In genomic region chr1:126167546-126167945, GRCm38 (mm10) we compare ENCODE assay signal across 21 mouse cellular contexts.
DNase-seq lines count a peak whose midpoint lies in the region; ATAC-seq lines count a peak whose summit lies in the region.
"Had no signal": no experiment of that assay in that cellular context is flagged by ENCODE, and none has a peak within 500 bp of the region (broad histone marks: within the 10 kb centered on the region; RNA-seq: fewer than 3 reads in every experiment).

No protein-coding gene starts in this region.

- 59% methylated on average over 7 of the region's 7 CpGs for WGBS in forebrain, embryonic 11.5 days
- whole genome bisulfite sequencing in forebrain, embryonic 10.5 days, result 67% methylated on average over 7 of the region's 7 CpGs
- WGBS in forebrain, embryonic 12.5 days, result 46% methylated on average over 7 of the region's 7 CpGs
- 38% methylated on average over 7 of the region's 7 CpGs for WGBS in hindbrain, embryonic 14.5 days
- WGBS in midbrain, embryonic 16.5 days, result 46% methylated on average over 7 of the region's 7 CpGs
- 76% methylated on average over 7 of the region's 7 CpGs for WGBS in intestine, embryonic 15.5 days

- H3K9ac ChIP-seq in forebrain, embryonic 11.5 days (ENCODE audit: low read length), result no peak overlapping the region
- no peak overlapping the region for H3K9ac ChIP-seq in forebrain, embryonic 12.5 days
- no peak overlapping the region for H3K9ac ChIP-seq in hindbrain, embryonic 14.5 days
- H3K9ac ChIP-seq in midbrain, embryonic 16.5 days (ENCODE audit: low read depth, low read length), result no peak overlapping the region
- no peak overlapping the region for H3K9ac ChIP-seq in intestine, embryonic 15.5 days
- H3K9ac ChIP-seq: midbrain, embryonic 12.5 days; stomach, embryonic 15.5 days had no signal

- H3K36me3 ChIP-seq in forebrain, embryonic 11.5 days (ENCODE audit: control insufficient read depth, insufficient read depth, low read length), result no peaks in the 10 kb centered on the region
- H3K36me3 ChIP-seq in forebrain, embryonic 10.5 days (replicated peaks), result no peaks in the 10 kb centered on the region
- no peaks in the 10 kb centered on the region for H3K36me3 ChIP-seq in forebrain, embryonic 12.5 days (replicated peaks)
- no peaks in the 10 kb centered on the region for H3K36me3 ChIP-seq in hindbrain, embryonic 14.5 days (replicated peaks; ENCODE audit: control insufficient read depth, insufficient read depth)
- H3K36me3 ChIP-seq in midbrain, embryonic 16.5 days (ENCODE audit: control insufficient read depth, insufficient read depth, low read length), result no peaks in the 10 kb centered on the region
- no peaks in the 10 kb centered on the region for H3K36me3 ChIP-seq in intestine, embryonic 15.5 days
- H3K36me3 ChIP-seq: midbrain, embryonic 12.5 days; stomach, embryonic 15.5 days had no signal

- no peak overlapping the region for H3K4me2 ChIP-seq in forebrain, embryonic 11.5 days (ENCODE audit: low read depth, low read length, severe bottlenecking)
- no peak overlapping the region for H3K4me2 ChIP-seq in forebrain, embryonic 12.5 days
- no peak overlapping the region for H3K4me2 ChIP-seq in hindbrain, embryonic 14.5 days (replicated peaks)
- no peak overlapping the region for H3K4me2 ChIP-seq in midbrain, embryonic 16.5 days (ENCODE audit: low read length)
- H3K4me2 ChIP-seq in intestine, embryonic 15.5 days (replicated peaks), result no peak overlapping the region
- H3K4me2 ChIP-seq: midbrain, embryonic 12.5 days; stomach, embryonic 15.5 days had no signal

- H3K27ac ChIP-seq in forebrain, embryonic 11.5 days (ENCODE audit: low read depth, low read length), result no peak overlapping the region
- no peak overlapping the region for H3K27ac ChIP-seq in forebrain, embryonic 10.5 days
- peak overlapping the region; percentile 50; the same call in 1 of the 2 replicates for H3K27ac ChIP-seq in forebrain, embryonic 12.5 days
- peak overlapping the region; percentile 39 for H3K27ac ChIP-seq in hindbrain, embryonic 14.5 days
- peak overlapping the region; percentile 52; the same call in 1 of the 2 replicates for H3K27ac ChIP-seq in midbrain, embryonic 16.5 days (ENCODE audit: low read length)
- H3K27ac ChIP-seq in intestine, embryonic 15.5 days, result no peak overlapping the region
- H3K27ac ChIP-seq: stomach, embryonic 15.5 days had no signal

- peak; percentile 70 for ATAC-seq in forebrain, embryonic 11.5 days (replicated peaks; ENCODE audit: low FRiP score)
- peak; percentile 37; the same call in 1 of the 2 replicates for ATAC-seq in forebrain, embryonic 12.5 days (ENCODE audit: low FRiP score)
- no peak for ATAC-seq in hindbrain, embryonic 14.5 days (ENCODE audit: low FRiP score)
- ATAC-seq in midbrain, embryonic 16.5 days, result no peak
- no peak for ATAC-seq in intestine, embryonic 15.5 days
- ATAC-seq: inflammation-experienced regulatory T-cells, adult 6 months had no signal

- no peaks in the 10 kb centered on the region for H3K27me3 ChIP-seq in forebrain, embryonic 11.5 days (ENCODE audit: control insufficient read depth, insufficient read depth, low read length)
- no peaks in the 10 kb centered on the region for H3K27me3 ChIP-seq in forebrain, embryonic 10.5 days (ENCODE audit: poor library complexity, severe bottlenecking)
- no peaks in the 10 kb centered on the region for H3K27me3 ChIP-seq in forebrain, embryonic 12.5 days
- no peaks in the 10 kb centered on the region for H3K27me3 ChIP-seq in hindbrain, embryonic 14.5 days (ENCODE audit: control insufficient read depth, insufficient read depth, low read length)
- no peaks in the 10 kb centered on the region for H3K27me3 ChIP-seq in midbrain, embryonic 16.5 days (ENCODE audit: control insufficient read depth, insufficient read depth, low read depth, low read length)
- H3K27me3 ChIP-seq in intestine, embryonic 15.5 days (replicated peaks), result no peaks in the 10 kb centered on the region
- H3K27me3 ChIP-seq: midbrain, embryonic 12.5 days; stomach, embryonic 15.5 days had no signal

- H3K4me1 ChIP-seq in forebrain, embryonic 11.5 days (replicated peaks; ENCODE audit: control insufficient read depth, insufficient read depth, low read length), result peaks cover 2% of the 10 kb centered on the region; the same call in 1 of the 2 replicates
- H3K4me1 ChIP-seq in forebrain, embryonic 10.5 days, result peaks cover 16% of the 10 kb centered on the region
- H3K4me1 ChIP-seq in forebrain, embryonic 12.5 days, result peaks cover 20% of the 10 kb centered on the region
- peaks cover 11% of the 10 kb centered on the region; the same call in 1 of the 2 replicates for H3K4me1 ChIP-seq in hindbrain, embryonic 14.5 days (replicated peaks; ENCODE audit: control insufficient read depth, insufficient read depth, low read length)
- H3K4me1 ChIP-seq in midbrain, embryonic 16.5 days (ENCODE audit: control insufficient read depth, insufficient read depth, low read length), result peaks cover 13% of the 10 kb centered on the region
- no peaks in the 10 kb centered on the region for H3K4me1 ChIP-seq in intestine, embryonic 15.5 days (replicated peaks)
- H3K4me1 ChIP-seq: stomach, embryonic 15.5 days had no signal

- H3K9me3 ChIP-seq in forebrain, embryonic 11.5 days (ENCODE audit: control insufficient read depth, low read length), result no peaks in the 10 kb centered on the region
- H3K9me3 ChIP-seq in forebrain, embryonic 10.5 days, result no peaks in the 10 kb centered on the region
- H3K9me3 ChIP-seq in forebrain, embryonic 12.5 days, result no peaks in the 10 kb centered on the region
- no peaks in the 10 kb centered on the region for H3K9me3 ChIP-seq in hindbrain, embryonic 14.5 days (ENCODE audit: control insufficient read depth, low read length)
- H3K9me3 ChIP-seq in midbrain, embryonic 16.5 days (replicated peaks; ENCODE audit: control insufficient read depth, low read length, poor library complexity, severe bottlenecking), result no peaks in the 10 kb centered on the region
- no peaks in the 10 kb centered on the region for H3K9me3 ChIP-seq in intestine, embryonic 15.5 days
- H3K9me3 ChIP-seq: midbrain, embryonic 12.5 days; stomach, embryonic 15.5 days had no signal

- H3K4me3 ChIP-seq in forebrain, embryonic 11.5 days (ENCODE audit: low read depth, low read length), result no peak overlapping the region
- no peak overlapping the region for H3K4me3 ChIP-seq in forebrain, embryonic 10.5 days
- H3K4me3 ChIP-seq in forebrain, embryonic 12.5 days (replicated peaks), result no peak overlapping the region
- no peak overlapping the region for H3K4me3 ChIP-seq in hindbrain, embryonic 14.5 days (replicated peaks; ENCODE audit: low read length)
- H3K4me3 ChIP-seq in midbrain, embryonic 16.5 days (ENCODE audit: low read depth, low read length), result no peak overlapping the region
- no peak overlapping the region for H3K4me3 ChIP-seq in intestine, embryonic 15.5 days (replicated peaks)
- H3K4me3 ChIP-seq: midbrain, embryonic 12.5 days; stomach, embryonic 15.5 days had no signal

- DNase-seq in forebrain, embryonic 11.5 days (ENCODE audit: low spot score), result no peak
- DNase-seq in forebrain, embryonic 10.5 days (ENCODE audit: extremely low spot score, low spot score), result no peak
- no peak for DNase-seq in hindbrain, embryonic 14.5 days (ENCODE audit: low spot score)
- DNase-seq in adrenal gland, adult 8-10 months, result no peak
- DNase-seq in urinary bladder, postnatal 25 days (ENCODE audit: low spot score), result no peak
- DNase-seq: adrenal gland, adult 2 months; cerebellum, adult 8-10 months; embryo, embryonic 11 days; gastrocnemius, postnatal 14 days; kidney, postnatal 4 days; liver; lung, adult 2 months; lung, postnatal 36 days; spleen, adult 18-20 months; thymus, adult 2 months had no signal

Comparison
In these comparisons a context has a peak if more than half of its experiments do, and no peak if none do; other contexts are left out.
1. H3K27ac ChIP-seq: peak in forebrain, embryonic 12.5 days (single experiment), hindbrain, embryonic 14.5 days (single experiment) and midbrain, embryonic 16.5 days (single experiment); none in forebrain, embryonic 11.5 days (single experiment), forebrain, embryonic 10.5 days (single experiment) and intestine, embryonic 15.5 days (single experiment).
2. ATAC-seq: peak in forebrain, embryonic 11.5 days (single experiment) and forebrain, embryonic 12.5 days (single experiment); none in hindbrain, embryonic 14.5 days (single experiment), midbrain, embryonic 16.5 days (single experiment) and intestine, embryonic 15.5 days (single experiment).